Mouse (Mus musculus): ENCODE measurements at regions not wholly inside any gene's neighbourhood (a gene's known extent, or its start where the extent isn't known, plus 50 kb on each side); places are given as distances from the start of the nearest gene placed in this dataset.
"Not testable (repeated sequence)": the region's sequence is repeated elsewhere in the genome, so short reads cannot be mapped to it uniquely, and the experiment has no call there.

GRCm38 (mm10) chr12:77526581-77526980 is 288.7 kb downstream of the Fut8 start:
- H3K27ac ChIP-seq = not testable (repeated sequence)

DNA sequence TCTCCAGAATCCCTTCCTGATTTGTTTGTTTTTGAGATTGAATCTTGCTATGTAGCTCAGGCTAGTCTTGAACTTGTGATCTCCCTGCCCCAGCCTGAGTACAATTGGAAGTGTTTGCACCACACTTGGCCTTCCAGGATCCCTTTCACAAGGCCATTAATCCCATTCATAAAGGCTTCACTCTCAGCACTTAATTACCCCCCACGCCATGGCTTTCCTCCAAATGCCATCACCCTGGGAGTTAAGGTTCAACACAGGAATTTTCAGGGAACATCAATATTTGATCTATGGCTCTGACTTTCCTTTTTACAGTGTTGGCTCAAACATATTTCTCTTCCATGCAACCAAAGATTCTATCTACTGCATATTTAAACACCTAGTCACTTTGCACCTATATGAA is 289.6 kb downstream of the Fut8 start:
- no peak for DNase-seq (ENCODE audit: low spot score in 2 of 2)
- Histone ChIP-seq H3K27ac (no peak overlapping the region), H3K4me3 (no peak overlapping the region)
- TF ChIP-seq CTCF (conservative IDR thresholded peaks at IDR 0.05) = no peak

More at GRCm38 (mm10) chr12:77526581-77526980, 288.7 kb downstream of the Fut8 start:
- not testable (repeated sequence) for DNase-seq (ENCODE audit: low spot score in 2 of 2); H3K4me3 ChIP-seq

GRCm38 (mm10) chr12:77527953-77528865 is 290.3 kb downstream of the Fut8 start:
- no peak overlapping the region for H3K4me3 ChIP-seq
- H3K27ac ChIP-seq = no peak overlapping the region
- no peak for TF ChIP-seq CTCF (conservative IDR thresholded peaks at IDR 0.05)
- no peak for DNase-seq (ENCODE audit: low spot score in 2 of 2)

GRCm38 (mm10) chr12:77528868-77529271 is 290.9 kb downstream of the Fut8 start:
- H3K27ac ChIP-seq = no peak overlapping the region; the same call in 1 of the 2 replicates
- TF ChIP-seq CTCF (conservative IDR thresholded peaks at IDR 0.05) = no peak

DNA sequence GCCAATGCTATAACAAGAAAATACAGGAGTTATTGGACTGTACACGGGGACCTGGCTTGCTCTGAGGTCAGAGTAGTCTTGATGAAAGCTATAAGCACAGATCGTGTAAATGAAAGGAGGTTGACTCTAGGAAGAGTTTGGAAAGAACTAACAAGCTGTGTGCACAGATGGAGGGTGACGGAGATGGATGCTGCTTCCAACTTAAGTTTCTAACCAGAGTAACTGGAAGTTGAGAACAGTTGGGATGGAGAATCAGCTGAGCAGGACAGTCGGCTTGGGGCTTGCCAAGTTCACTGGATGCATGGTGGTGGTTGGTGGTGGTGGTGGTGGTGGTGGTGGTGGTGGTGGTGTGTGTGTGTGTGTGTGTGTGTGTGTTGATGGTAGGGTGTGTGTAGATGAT is 291.5 kb downstream of the Fut8 start:
- no peak overlapping the region; the same call in 1 of the 2 replicates for H3K27ac ChIP-seq
- TF ChIP-seq CTCF (conservative IDR thresholded peaks at IDR 0.05) = no peak

More at GRCm38 (mm10) chr12:77528868-77529271, 290.9 kb downstream of the Fut8 start:
- no peak overlapping the region for H3K4me3 ChIP-seq
- no peak for DNase-seq (ENCODE audit: low spot score in 2 of 2)

GRCm38 (mm10) chr12:77529955-77530354 is 292.0 kb downstream of the Fut8 start:
- TF ChIP-seq CTCF (conservative IDR thresholded peaks at IDR 0.05) = no peak
- DNase-seq (ENCODE audit: low spot score in 2 of 2) = no peak
- no peak overlapping the region for H3K4me3 ChIP-seq
- no peak overlapping the region for H3K27ac ChIP-seq

More for the DNA sequence above, 291.5 kb downstream of the Fut8 start:
- peak in 1 of 2 experiments; percentile 29 for DNase-seq (ENCODE audit: low spot score in 2 of 2)
- no peak overlapping the region for H3K4me3 ChIP-seq

DNA sequence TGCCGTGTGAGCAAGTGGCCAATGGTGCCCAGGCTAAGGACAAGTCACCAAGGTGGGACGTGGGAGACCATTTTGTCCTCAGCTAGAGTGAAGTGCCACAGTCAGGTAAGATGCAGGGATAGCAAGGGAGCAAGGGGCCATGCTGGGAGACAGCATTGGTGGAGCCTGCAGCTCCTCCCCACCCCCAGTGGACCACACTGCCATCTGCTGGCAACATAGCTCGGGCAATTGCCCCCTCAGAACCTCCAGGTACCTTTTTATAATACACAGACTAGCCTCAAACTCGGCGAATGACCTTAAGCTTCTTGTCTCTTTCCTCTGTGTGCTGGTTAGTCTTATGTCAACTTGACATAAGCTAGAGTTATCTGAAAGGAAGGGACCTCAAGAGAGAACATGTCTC is 293.4 kb downstream of the Fut8 start:
- peak; percentile 78 for TF ChIP-seq CTCF (conservative IDR thresholded peaks at IDR 0.05)
- DNase-seq (ENCODE audit: low spot score in 2 of 2) = no peak
- Histone ChIP-seq H3K27ac (no peak overlapping the region), H3K4me3 (no peak overlapping the region)

- no peak for TF ChIP-seq CTCF (conservative IDR thresholded peaks at IDR 0.05)
- no peak for DNase-seq (ENCODE audit: low spot score in 2 of 2)
- no peak overlapping the region for H3K27ac ChIP-seq
- no peak overlapping the region for H3K4me3 ChIP-seq
Observed at GRCm38 (mm10) chr12:77532547-77532946, 294.6 kb downstream of the Fut8 start.

DNA sequence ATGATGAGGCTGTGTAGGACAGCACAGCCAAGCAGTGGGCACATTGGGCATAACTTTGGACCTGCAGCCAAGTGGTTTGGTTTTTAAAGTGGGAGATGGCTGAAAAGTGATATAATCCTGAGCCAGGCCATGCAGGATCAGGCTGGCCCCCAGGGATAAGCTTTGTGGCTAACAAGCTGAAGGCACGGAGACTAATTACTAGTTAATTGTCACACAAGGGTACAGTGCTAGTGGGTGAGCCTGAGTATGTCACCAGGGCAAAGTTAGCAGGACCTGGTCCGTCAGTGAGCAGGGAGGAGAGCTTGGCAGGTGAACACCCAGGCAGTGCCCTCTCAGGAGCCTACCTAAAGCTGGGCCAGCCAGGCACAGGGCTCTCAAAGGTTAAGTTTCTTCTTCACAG is 295.7 kb downstream of the Fut8 start:
- TF ChIP-seq CTCF (conservative IDR thresholded peaks at IDR 0.05) = no peak

GRCm38 (mm10) chr12:77534079-77534478 is 296.2 kb downstream of the Fut8 start:
- TF ChIP-seq CTCF (conservative IDR thresholded peaks at IDR 0.05) = no peak
- no peak overlapping the region for H3K27ac ChIP-seq
- H3K4me3 ChIP-seq = no peak overlapping the region
- DNase-seq (ENCODE audit: low spot score in 2 of 2) = no peak

More for the DNA sequence above, 295.7 kb downstream of the Fut8 start:
- DNase-seq (ENCODE audit: low spot score in 2 of 2) = no peak
- Histone ChIP-seq H3K4me3 (no peak overlapping the region), H3K27ac (no peak overlapping the region)

DNA sequence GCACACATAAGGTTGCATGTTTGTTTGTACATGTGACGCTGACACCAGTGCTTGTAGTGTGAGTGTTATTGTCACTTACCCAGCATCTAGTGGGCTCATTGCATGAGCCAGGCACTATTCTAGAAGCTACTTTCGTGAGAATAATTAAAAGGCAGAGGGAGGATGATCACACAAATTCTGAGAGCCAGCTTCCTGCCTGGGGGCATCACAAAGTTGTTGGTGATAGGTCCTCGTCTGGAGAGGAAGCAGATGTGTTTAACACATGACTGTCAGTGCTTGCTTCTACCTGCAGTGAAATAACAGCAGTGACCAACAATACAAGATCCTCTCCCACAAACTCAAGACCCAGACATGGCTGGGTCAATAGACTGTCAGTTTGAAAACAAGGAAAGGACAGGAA is 297.2 kb downstream of the Fut8 start:
- Histone ChIP-seq H3K27ac (no peak overlapping the region), H3K4me3 (no peak overlapping the region)
- no peak for DNase-seq (ENCODE audit: low spot score in 2 of 2)
- no peak for TF ChIP-seq CTCF (conservative IDR thresholded peaks at IDR 0.05)

GRCm38 (mm10) chr12:77537139-77537848 is 299.4 kb downstream of the Fut8 start:
- H3K27ac ChIP-seq = no peak overlapping the region
- no peak overlapping the region for H3K4me3 ChIP-seq
- no peak for TF ChIP-seq CTCF (conservative IDR thresholded peaks at IDR 0.05)
- no peak for DNase-seq (ENCODE audit: low spot score in 2 of 2)

DNA sequence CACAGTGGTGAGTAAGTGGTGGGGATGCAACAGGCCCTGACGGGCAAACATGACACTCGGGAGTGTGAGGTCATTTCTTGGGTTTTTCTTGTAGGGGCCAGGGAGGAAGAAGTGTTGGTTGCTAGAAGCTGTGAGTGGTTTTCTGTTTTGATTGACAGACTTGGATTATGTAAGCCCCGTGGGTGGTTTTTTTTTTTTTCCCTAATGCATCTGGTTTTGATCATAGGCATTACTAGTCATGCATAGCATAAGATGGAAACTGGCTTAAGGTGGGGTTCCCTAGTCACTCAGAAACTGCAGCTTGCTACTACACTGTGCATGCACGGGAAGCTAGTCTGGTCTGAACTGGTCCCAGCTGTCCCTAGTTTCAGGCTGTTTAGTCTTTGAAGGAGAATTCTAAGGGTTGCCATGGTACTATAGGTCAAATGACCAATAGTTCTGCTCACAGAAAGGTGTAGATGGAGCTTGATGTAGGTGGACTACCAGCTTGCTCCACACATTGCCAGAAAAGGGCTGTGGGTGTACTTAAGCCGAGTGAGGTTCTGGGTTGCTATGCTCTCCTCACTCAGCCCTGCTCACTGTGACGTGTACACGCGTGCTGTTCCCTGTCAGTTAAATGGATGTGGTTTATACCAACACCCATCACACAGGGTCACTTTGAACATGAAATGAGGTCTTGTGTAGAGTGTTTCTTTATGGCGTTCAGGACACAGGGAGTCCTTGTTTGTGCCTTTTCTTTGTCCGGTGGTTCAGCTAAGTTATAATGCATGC is 301.9 kb downstream of the Fut8 start:
- TF ChIP-seq CTCF (conservative IDR thresholded peaks at IDR 0.05) = no peak
- DNase-seq (ENCODE audit: low spot score in 2 of 2) = no peak
- no peak overlapping the region for H3K4me3 ChIP-seq
- H3K27ac ChIP-seq = peak overlapping the region; percentile 49
